Mouse (Mus musculus): ENCODE results near the gene Lsm10. TPM values are rescaled to one million over a fixed set of nuclear protein-coding genes. Genes with fewer than 3 reads are reported as not detected.

The Lsm10 gene
- polyA plus RNA-seq, 1 experiment from 2014 or later, result 60.6 TPM

Other genes with a start within 250 kb of the Lsm10 start
- 0.53 and 0.70 TPM in 2 replicates for gene Csf3r, start 72.1 kb upstream of the Lsm10 start, polyA plus RNA-seq (2015; fragmentation: Nextera tagmentation; extraction: Ambion mirVana)
- 103 and 115 TPM in 2 replicates for gene Mrps15, start 49.7 kb upstream of the Lsm10 start, polyA plus RNA-seq (2015; fragmentation: Nextera tagmentation; extraction: Ambion mirVana)
- gene Oscp1, start 38.1 kb upstream of the Lsm10 start, polyA plus RNA-seq (2015; fragmentation: Nextera tagmentation; extraction: Ambion mirVana), result 30.4 and 33.4 TPM in 2 replicates
- 33.5 and 34.7 TPM in 2 replicates for gene Stk40, start 7.3 kb downstream of the Lsm10 start, polyA plus RNA-seq (2015; fragmentation: Nextera tagmentation; extraction: Ambion mirVana)
- 10.1 and 10.2 TPM in 2 replicates for gene Eva1b, start 51.1 kb downstream of the Lsm10 start, polyA plus RNA-seq (2015; fragmentation: Nextera tagmentation; extraction: Ambion mirVana)
- gene Sh3d21, start 66.9 kb downstream of the Lsm10 start, polyA plus RNA-seq (2015; fragmentation: Nextera tagmentation; extraction: Ambion mirVana), result 0.87 and 1.2 TPM in 2 replicates
- gene Thrap3, start 106.1 kb downstream of the Lsm10 start, polyA plus RNA-seq (2015; fragmentation: Nextera tagmentation; extraction: Ambion mirVana), result 172 and 187 TPM in 2 replicates
- gene Map7d1, start 159.7 kb downstream of the Lsm10 start, polyA plus RNA-seq (2015; fragmentation: Nextera tagmentation; extraction: Ambion mirVana), result 64.7 and 68.7 TPM in 2 replicates
- gene Trappc3, start 165.7 kb downstream of the Lsm10 start, polyA plus RNA-seq (2015; fragmentation: Nextera tagmentation; extraction: Ambion mirVana), result 179 and 192 TPM in 2 replicates
- gene Col8a2, start 190.2 kb downstream of the Lsm10 start, polyA plus RNA-seq (2015; fragmentation: Nextera tagmentation; extraction: Ambion mirVana), result 2.1 and 3.6 TPM in 2 replicates
- 81.7 and 88.1 TPM in 2 replicates for gene Adprhl2, start 225.1 kb downstream of the Lsm10 start, polyA plus RNA-seq (2015; fragmentation: Nextera tagmentation; extraction: Ambion mirVana)
- 15.1 and 15.3 TPM in 2 replicates for gene Tekt2, start 229.1 kb downstream of the Lsm10 start, polyA plus RNA-seq (2015; fragmentation: Nextera tagmentation; extraction: Ambion mirVana)